Mouse (Mus musculus) CD4-positive helper T cell, adult 2 months (primary cell): Measurements from ENCODE around the gene Tspan5.
A peak's percentile ranks its signal among the peaks of the same experiment; 100 is the strongest.

Experiments
- DNase-seq: peaks from one replicate; pipeline ENCODE4 v3.0.0-alpha.2; 2012; ENCODE audit warnings: low read depth, missing footprints, low spot score

The Tspan5 gene

DNA sequence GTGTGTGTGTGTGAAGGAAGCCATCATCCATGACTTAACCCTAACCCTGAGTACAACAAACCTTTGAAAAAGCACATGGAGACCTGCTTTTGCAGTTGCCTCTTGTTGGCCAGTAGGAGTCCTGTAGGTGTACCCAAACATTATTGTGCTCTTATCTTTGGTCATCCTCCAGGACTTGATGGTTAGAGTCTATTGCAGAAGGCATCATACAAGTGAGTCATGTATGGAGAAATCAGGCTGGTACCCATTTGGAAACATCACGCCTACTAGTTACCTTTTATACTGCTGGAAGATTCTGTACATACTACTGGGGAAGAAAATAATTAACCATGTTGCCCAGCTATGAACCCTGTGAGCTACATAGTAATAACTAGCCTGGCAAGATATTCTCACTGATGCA lies 103.8 kb downstream of the Tspan5 start:
- DNase-seq: no peak

DNA sequence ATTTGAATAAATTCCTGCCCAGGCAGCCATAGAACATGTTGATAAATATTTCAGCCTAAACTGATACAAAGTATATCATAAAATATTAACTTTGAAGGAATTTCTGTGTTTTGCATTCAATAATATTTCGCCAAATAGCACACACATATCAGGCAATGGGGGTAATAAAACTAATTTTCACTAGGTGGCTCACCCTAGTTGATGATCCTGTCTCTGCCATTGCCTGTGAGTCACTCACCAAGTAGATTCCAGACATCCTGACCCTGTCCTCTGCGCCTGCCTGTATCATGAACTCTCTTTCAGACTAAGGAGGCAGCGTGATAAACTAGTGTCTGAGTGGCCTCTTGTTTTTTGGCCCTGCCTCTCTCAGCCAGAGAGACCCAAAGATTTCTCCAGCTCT lies 105.8 kb downstream of the Tspan5 start:
- no peak for DNase-seq

DNA sequence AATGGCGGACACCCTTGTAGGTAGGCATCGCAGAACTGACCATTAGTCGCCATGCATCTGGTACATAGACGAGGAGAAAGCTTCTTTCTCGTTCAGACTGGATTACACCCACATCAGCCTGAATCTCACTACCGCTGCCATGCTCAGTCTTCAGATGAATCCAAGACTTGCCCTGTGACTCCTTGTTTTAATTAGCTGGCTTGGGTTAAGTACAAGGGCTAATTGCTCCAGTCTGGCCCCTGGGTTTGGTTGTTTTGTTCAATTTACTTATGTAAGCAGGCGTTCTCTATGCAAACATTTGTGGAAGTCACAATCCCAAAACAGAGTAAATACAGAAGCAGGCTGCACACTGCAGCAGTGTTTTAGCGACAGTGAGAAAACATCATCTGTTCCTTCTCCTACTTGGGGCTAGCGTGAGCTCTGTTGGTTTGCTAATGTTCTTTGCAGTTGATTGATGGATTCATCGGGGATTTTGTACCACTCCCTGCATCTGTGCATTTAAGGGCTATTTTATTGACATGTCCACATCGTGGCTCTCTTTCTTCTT lies 107.8 kb downstream of the Tspan5 start:
- DNase-seq: no peak

DNA sequence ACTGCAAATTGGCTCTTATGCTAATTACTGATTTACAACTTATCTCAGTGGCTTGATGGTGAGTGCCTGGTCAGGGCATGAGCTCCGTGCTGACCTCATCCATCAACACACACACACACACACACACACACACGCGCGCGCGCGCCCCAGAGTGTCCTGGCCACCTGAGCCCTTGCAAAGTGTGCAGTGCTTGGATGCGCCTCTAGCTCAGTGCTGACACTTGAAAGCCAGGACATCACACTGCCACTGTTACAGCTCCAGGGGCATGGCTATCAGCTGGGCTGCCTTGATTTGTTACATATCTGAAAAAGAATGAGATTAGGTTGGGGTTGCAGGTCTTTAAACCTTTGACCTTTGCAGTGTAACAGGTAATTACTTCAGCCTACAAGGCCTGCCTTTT lies 109.9 kb downstream of the Tspan5 start:
- no peak for DNase-seq

DNA sequence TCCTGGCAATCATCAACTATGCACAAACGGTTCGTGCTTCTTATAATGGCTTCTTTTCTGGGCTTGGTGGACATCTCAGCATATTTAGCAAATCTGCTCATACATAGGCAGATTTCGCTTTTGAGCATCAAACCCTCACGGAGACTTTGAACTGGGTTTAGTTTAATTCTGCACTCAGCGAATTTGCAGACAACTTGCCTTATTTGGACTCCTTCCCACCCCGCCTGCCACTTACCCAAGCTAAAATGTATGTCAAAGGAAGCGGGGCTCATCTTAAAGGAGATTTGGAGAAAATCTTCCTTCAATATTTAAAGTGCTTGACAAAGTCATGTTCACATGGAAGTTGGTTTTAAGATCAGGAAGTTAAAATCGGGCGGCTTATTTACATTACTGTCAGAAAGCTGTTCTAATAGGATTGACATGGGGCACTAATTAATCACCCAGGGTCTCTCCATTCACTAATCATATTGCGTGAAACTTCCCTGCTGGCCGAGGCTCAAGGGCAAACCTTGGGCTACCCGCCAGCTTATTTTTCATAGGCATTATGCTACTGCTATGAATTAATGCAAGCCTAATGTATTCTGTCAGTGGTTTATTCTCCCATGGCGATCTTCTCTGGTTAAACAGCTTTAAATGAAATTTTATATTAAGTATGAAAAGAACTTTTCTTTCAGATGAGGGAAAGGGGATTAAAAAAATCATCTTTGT lies 111.1 kb downstream of the Tspan5 start:
- DNase-seq: no peak

DNA sequence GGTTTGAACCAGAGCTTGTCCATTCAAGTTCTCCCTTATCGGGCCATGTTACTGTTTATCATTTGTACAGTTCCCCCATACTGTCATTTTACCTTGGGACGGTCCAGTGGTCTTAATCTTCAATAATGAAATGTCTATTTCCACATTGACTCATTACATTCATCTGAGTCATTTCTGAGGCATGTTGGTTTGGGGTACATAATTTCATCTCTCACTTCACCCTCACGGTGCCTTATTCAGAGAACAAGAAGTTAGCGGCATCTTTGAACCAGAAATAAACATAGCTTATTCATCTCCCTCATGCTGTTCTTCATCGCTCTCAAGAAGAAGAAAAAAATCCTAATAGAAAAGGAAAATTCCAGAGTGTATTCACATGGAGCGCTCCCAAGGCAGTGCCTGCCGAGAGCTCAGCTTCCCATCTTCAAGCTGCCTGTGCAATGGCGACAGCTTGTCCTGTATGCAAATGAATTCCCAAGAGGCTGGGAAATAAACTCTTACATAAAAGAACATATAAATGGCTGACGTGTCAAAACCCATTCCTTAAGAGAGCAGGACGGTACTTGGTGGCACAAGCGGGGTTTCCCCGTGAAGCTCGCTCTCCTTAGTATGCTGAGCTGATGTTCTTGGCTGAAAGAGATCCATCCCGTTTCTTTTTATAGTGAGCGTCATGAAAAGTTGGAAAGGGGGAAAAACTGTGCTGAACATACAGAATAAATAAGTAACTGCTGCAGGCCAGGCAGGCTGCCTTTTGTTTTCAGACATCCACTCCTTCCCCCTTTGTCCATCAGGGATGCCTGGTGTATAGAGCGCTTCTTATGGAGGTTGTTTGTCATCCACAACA lies 112.2 kb downstream of the Tspan5 start:
- no peak for DNase-seq

DNA sequence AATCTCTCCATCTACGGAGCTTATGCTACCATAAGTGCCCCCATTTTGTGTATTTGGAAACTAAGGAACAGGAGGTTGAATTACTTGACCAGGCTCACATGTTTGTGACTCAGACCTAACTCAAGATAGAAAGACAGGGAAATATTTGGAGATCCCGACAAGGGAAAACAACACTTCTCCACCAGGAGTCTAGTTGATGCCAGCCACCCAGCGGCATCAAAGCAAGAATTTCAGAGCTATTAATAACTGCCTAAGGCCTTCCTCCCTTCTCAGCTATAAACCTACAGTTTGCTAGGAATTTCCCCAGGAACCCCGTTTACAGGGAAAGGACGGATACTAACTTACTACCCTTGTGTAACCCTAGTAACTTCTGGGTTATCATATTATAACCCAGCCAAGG lies 113.4 kb downstream of the Tspan5 start:
- DNase-seq: no peak

DNA sequence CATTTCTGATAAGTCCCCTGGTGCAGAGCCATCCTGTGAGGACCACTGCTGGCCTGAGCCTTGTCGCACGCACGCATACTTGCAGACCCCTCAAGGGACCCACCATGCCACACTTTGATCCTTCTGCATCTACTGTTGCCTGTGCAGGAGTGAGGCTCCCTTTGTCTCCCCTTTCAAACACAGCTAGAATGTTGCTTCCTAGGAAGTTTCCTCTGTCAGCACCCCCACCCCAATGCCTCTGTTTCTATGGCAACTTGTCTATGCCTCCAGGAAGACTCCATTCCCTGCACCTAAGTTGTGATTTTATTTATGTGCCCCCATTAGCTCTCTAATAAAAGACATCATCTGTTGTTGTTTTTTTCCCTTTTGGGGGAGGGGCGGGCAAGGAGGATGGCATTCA lies 115.0 kb downstream of the Tspan5 start:
- DNase-seq: no peak

DNA sequence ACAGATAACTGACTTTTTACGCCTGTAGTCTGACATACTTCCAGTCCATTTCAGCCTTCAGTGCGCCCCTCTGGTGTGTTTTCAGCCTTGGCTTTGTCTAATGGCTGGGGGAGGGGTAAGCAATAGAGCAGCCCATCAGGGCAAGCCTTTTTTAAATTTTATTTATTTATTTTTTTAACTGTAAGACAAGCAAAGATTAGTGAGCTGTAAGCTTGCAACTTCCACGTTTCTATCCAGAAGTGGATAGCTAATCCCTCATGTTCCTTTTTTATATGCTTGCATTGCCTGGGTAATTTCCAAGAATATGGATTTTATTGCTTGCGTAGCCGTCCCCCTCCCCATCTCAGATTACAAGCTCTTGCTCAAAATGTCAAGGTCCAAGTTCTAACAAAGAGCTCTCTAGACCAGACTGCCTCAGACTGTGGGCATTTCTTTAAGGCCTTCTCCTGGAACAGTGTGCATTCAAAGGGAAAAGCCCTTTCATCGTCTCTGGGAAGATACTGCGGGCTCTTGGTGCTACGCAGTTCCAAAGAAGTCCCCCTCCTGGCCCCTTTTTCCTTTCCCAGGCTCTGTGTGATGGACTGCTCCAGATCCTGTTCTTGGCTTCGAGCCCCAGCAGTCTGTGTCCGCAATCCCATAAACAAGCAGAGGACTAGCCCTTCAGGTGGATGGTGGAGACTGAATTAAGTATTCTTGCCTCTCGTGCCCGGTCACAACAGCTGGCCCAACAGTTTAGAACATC lies 116.0 kb downstream of the Tspan5 start:
- DNase-seq: no peak

DNA sequence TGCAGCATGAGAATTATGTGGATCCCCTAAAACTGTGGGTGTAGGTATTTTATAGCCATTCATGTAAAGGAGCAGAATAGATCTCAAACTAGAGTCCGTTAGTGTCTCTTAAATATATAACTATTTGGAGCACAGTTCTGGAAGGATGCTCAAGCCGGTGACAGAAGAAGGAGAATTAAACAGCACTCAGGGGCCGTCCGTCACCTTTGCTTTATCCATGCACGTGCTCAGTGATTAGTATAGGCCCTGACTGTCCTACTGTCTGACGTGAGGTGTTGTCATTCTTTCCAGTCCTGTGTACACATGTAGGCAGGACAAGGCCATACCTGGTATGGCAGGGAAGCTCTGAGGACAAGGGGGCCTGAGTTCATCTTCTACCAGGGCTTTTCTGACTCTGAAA lies 116.7 kb downstream of the Tspan5 start:
- DNase-seq: no peak

DNA sequence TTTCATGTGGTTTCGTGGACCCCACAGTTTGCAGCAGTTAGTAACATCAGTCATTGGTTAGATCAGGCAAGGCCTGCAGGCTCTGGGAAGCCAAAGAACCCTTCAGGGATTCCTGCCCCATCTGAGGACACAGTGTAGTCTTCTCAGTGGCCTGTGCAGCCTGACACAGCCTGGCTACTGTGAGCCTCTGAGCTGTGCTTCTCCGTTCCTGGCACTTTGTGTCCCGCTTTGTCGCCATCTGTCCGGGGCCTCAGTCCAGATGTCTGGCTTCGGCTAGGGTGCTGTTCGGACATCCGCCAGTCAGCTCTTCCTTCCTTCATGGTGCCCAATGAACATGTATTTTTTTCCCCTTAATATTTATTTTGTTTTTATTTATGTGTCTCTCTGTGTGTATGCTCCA lies 117.2 kb downstream of the Tspan5 start:
- no peak for DNase-seq

DNA sequence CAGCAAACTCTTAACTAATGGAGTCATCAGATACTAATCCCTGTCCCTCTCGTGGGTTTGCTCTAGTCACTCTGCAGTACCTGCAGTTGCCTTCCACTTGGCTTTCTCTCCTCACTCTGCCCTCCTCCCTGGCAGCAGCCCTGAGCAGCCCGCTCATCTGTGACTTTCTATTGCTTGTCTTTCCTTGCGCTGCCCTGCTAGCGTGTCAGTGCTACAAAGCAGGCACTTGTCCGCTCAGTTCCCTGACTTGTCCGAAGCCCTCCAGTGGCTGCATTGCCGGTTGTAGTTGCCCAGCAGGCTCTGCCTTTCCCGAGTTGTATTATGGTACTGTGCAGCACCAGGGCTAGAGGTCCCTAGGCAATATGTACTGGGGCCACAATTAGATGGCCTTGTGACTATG lies 117.7 kb downstream of the Tspan5 start:
- no peak for DNase-seq

DNA sequence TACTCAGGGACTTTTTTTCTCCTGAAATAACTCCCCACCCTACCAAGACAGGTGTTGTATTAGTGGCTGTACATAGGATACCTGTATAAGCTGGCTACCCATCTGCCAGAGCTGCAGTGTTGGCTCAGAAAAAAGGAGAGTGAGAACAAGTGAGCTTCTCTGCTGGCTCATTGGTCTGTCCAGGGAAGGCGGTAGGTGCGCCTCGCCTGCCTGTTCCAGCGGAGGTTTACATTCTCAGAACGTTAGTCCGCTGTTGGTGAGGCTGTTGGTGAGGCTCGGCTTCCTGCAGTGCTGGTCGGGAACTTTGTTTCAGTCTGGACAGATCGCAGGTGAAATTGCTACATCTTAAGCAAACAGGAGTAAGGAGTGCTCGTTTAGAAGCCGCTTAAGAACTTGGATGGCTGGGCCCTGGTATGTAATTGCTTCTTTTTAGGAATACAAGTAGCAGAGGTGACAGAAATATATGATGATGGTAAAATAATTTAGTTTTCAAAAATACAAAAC lies 118.3 kb downstream of the Tspan5 start:
- DNase-seq: no peak

DNA sequence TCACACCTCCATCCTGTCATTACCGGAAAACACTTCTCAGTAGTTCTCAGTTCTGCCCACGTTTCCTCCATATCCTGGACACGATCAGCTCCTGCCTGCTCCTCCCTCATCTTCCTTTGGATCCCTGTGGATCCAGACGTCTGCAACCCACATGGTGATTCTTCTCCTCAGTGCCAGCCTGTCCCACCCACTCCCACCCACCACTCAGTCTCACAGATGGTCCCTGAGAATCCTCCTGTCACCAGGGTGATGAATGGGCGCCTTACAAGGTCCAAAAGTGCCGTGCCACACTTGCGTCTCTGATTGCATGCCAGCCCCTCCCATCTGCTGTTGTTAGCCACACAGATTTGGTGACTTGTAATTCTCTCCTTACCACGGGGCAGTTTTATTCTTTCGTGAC lies 119.0 kb downstream of the Tspan5 start:
- no peak for DNase-seq

DNA sequence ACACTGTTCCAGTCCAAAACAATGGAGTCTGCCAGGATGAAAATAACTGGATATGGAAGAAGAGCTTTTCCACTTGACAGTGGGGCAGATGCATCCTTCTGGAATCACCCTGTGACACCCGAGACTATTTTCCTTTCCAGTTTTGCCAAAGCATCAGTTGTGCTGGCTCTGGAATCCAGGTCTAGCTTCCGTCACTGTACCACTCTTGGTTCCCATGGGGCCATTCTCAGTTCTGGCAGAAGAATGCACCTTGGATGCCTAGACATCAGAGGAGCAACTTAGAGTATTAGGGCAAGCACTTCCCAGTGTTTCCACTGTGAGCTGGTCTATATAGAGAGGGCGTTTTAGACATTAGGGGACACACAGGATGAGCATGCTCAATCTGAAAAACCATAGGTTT lies 119.6 kb downstream of the Tspan5 start:
- DNase-seq: no peak

DNA sequence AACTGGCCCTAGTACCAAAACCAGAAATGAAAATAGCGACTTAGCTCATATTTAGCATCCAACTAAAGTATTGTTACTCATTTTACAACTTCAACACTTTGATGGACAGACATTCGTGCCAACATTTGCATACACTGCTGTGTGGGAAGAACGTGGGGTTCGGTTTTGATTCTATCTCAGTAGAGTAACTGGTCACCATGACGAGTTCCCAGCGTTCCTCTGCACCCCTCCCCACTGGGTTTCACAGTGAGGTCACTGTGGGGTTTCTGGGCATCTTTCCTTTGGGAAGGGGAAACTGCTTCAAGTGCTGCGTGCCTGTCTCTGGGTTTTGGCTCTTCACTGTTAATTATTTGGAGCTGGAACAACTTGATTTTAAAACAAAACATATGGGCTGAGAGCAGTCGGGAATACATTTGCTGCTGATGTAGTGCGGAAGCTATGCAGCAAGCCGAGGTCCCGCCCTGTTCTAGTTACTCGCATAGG lies 122.2 kb downstream of the Tspan5 start:
- DNase-seq: peak; percentile 45

DNA sequence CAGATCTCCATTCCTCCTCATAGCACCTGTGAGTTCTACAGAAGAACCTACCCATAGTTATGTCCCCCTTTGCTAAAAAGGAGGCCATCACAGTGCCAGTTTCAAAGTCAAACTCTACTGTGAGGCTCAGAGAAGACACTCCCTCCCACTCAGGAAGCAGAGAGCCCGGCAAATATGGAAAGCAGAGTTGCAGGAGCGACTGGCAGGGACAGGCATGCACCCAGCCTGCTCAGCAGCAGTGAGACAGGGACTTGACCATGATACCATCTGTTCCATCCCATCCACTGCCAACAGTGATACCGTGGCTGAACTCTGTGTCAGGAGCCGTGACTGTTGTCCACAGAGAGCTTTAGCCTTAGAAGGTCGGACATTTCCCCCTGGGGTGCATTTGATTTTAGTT lies 123.3 kb downstream of the Tspan5 start:
- no peak for DNase-seq

DNA sequence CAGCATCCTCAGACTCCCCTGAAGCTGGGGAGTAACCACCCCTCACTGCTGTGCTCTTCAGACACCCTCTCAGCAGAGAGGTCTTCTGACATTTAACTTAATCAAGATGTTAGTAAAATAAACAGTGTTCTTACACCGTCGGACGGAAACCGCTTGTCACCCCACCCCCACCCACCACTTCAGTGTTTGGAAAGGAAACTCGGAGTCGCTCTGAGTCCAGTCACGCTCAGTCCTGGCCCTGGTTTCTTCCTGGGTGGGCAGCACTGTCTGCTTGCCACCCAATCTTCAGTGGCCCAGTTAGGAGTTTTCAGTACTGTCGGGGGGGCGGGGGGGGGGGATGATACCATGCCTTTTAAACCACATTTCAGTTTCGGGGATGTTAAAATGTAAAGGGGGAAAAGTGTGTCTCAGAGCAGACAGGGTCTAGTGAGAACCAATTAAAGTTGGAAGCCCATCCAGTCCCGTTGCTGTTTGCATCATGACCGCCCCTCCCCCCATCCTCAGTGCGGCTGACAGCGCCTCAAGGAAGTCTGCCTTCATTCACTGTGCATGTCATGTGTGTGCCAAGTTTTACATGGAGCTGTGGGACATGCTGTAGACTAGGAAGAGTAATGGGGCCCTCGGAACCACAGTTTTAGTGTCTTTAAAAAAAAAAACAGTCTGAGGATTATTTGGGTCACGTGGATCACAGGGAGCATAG lies 125.3 kb downstream of the Tspan5 start:
- DNase-seq: peak; percentile 45

DNA sequence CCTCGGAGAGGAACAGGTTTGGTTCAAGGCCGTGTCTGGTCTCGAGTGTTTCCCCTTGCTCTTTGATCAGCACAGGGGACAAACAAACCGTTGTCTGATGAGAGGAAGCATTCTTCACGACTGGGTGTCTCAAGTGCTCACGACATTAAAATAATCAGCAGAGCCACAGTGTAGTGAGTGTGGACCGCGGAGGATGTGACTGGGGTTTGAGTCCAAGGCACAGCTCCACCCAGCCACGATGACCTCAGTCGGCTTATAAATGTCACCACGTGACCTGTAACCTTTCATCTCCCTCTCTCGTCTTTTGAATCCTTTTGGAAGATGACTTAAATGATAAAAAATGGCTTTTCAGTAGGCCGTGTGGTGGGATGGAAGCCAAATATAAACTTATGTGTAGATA lies 126.4 kb downstream of the Tspan5 start:
- peak; percentile 10 for DNase-seq

DNA sequence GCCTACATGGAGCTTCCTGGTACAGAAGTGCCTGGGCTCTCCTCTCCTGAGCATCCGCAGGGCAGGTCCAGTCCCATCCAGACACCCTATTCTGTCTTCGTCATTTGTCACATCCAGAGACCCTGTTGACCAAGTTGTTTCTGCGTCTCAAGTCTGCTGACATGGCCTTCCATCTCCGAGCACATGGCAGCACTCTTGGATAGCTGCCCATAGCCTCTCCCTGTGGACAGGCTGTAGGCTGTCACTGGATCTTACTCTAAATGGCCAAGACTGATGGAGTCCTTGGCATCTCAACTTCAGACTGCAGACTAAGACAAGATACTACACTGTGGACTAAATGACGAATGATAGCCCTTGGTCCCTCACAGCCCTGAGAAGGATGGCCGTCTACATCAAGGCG lies 133.3 kb downstream of the Tspan5 start:
- no peak for DNase-seq

DNA sequence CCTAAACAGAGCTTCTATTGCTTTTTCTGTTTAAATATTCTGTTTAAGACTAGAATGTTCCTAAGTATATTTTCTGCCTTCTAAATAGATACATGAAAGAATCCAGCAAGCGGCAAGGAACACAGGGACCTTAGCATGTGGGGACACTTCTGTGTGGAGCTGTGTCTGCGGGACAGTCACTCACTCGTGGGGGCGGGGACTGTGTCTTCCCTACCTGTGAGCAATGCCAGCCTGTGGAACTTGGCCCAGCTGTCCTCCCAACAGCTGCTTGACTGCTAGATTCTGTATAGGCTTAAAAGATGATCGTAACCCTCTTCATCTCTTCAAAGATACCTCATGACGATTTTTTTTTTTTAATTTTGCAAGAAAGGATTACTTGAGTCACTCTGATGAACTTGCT lies 133.9 kb downstream of the Tspan5 start:
- DNase-seq: no peak
